In genomic region chr16:16559016-16559877, GRCm38 (mm10) we compare ENCODE assay signal across 7 mouse cellular contexts. TPM values are rescaled to one million over a fixed set of nuclear protein-coding genes. Genes with fewer than 3 reads are reported as not detected.
DNase-seq lines count a peak whose midpoint lies in the region; ATAC-seq and TF ChIP-seq lines count a peak whose summit lies in the region.

No protein-coding gene starts in this region.

- peaks cover 34% of the 10 kb centered on the region for H3K4me1 ChIP-seq in E14TG2a.4 (replicated peaks; ENCODE audit: low read depth, low read length)
- H3K4me1 ChIP-seq in forebrain, embryonic 11.5 days (replicated peaks; ENCODE audit: control insufficient read depth, insufficient read depth, low read length): peaks cover 2% of the 10 kb centered on the region; the same call in 1 of the 2 replicates
- H3K4me1 ChIP-seq in limb, embryonic 13.5 days: peaks cover 20% of the 10 kb centered on the region
- H3K4me1 ChIP-seq in stomach, embryonic 14.5 days (ENCODE audit: control insufficient read depth, insufficient read depth, low read length): no peaks in the 10 kb centered on the region

- DNase-seq in ES-CJ7 (ENCODE audit: low read depth, low spot score): peak; percentile 5
- no peak for DNase-seq in forebrain, embryonic 11.5 days (ENCODE audit: low spot score)
- DNase-seq in adrenal gland, adult 8-10 months: no peak

- WGBS in forebrain, embryonic 11.5 days: 12% methylated on average over 3 of the region's 3 CpGs
- 42% methylated on average over 3 of the region's 3 CpGs for WGBS in limb, embryonic 13.5 days
- WGBS in stomach, embryonic 14.5 days: 56% methylated on average over 3 of the region's 3 CpGs

- H3K9me3 ChIP-seq in E14TG2a.4 (ENCODE audit: low read length): no peaks in the 10 kb centered on the region
- no peaks in the 10 kb centered on the region for H3K9me3 ChIP-seq in forebrain, embryonic 11.5 days (ENCODE audit: control insufficient read depth, low read length)
- H3K9me3 ChIP-seq in limb, embryonic 13.5 days: no peaks in the 10 kb centered on the region
- H3K9me3 ChIP-seq in stomach, embryonic 14.5 days (ENCODE audit: control insufficient read depth, low read depth, low read length): no peaks in the 10 kb centered on the region

- H3K4me3 ChIP-seq in E14TG2a.4 (replicated peaks; ENCODE audit: low read length): peak overlapping the region; percentile 64
- peak overlapping the region; percentile 42 for H3K4me3 ChIP-seq in forebrain, embryonic 11.5 days (ENCODE audit: low read depth, low read length)
- H3K4me3 ChIP-seq in limb, embryonic 13.5 days: peak overlapping the region; percentile 39
- peak overlapping the region; percentile 15; the same call in 1 of the 2 replicates for H3K4me3 ChIP-seq in stomach, embryonic 14.5 days (ENCODE audit: low read depth, low read length)

- H3K27me3 ChIP-seq in E14TG2a.4 (ENCODE audit: insufficient read depth, low read length): no peaks in the 10 kb centered on the region
- H3K27me3 ChIP-seq in forebrain, embryonic 11.5 days (ENCODE audit: control insufficient read depth, insufficient read depth, low read length): no peaks in the 10 kb centered on the region
- H3K27me3 ChIP-seq in limb, embryonic 13.5 days: no peaks in the 10 kb centered on the region
- H3K27me3 ChIP-seq in stomach, embryonic 14.5 days (ENCODE audit: control insufficient read depth, insufficient read depth, low read length): no peaks in the 10 kb centered on the region

- peak; percentile 63 for ATAC-seq in forebrain, embryonic 11.5 days (replicated peaks; ENCODE audit: low FRiP score)
- ATAC-seq in limb, embryonic 13.5 days (ENCODE audit: low FRiP score, low read depth): peak; percentile 33; the same call in 1 of the 2 replicates
- no peak for ATAC-seq in stomach, embryonic 14.5 days (ENCODE audit: insufficient number of reproducible peaks, insufficient read depth, low FRiP score, low read depth)
- no peak for ATAC-seq in CD4-positive, CD25-positive, alpha-beta regulatory T cell, adult 4 months

- H3K36me3 ChIP-seq in E14TG2a.4 (ENCODE audit: insufficient read depth, low read length): no peaks in the 10 kb centered on the region
- H3K36me3 ChIP-seq in forebrain, embryonic 11.5 days (ENCODE audit: control insufficient read depth, insufficient read depth, low read length): no peaks in the 10 kb centered on the region
- no peaks in the 10 kb centered on the region for H3K36me3 ChIP-seq in limb, embryonic 13.5 days
- H3K36me3 ChIP-seq in stomach, embryonic 14.5 days (ENCODE audit: control insufficient read depth, insufficient read depth, low read length): no peaks in the 10 kb centered on the region

- TF ChIP-seq CTCF in E14TG2a.4 (conservative IDR thresholded peaks at IDR 0.05; ENCODE audit: low read length): no peak

- peak overlapping the region; percentile 96 for H3K27ac ChIP-seq in forebrain, embryonic 11.5 days (ENCODE audit: low read depth, low read length)
- H3K27ac ChIP-seq in limb, embryonic 13.5 days: peak overlapping the region; percentile 75
- peak overlapping the region; percentile 80 for H3K27ac ChIP-seq in stomach, embryonic 14.5 days (ENCODE audit: low read length)

- H3K4me2 ChIP-seq in forebrain, embryonic 11.5 days (ENCODE audit: low read depth, low read length, severe bottlenecking): peak overlapping the region; percentile 48
- H3K4me2 ChIP-seq in limb, embryonic 13.5 days (replicated peaks): peak overlapping the region; percentile 56
- peak overlapping the region; percentile 25 for H3K4me2 ChIP-seq in stomach, embryonic 14.5 days (replicated peaks; ENCODE audit: low read depth, low read length)

- peak overlapping the region; percentile 58 for H3K9ac ChIP-seq in forebrain, embryonic 11.5 days (ENCODE audit: low read length)
- H3K9ac ChIP-seq in limb, embryonic 13.5 days: no peak overlapping the region
- H3K9ac ChIP-seq in stomach, embryonic 14.5 days (replicated peaks; ENCODE audit: low read depth, low read length): no peak overlapping the region

RNA-seq across cellular contexts. Expression of gene Fgd4, which starts 41.1 kb away (rescaled TPM):
- 20.3 and 23.8 TPM in 2 replicates for polyA plus RNA-seq in forebrain, embryonic 11.5 days (2014; fragmentation: Nextera tagmentation; extraction: Ambion mirVana)
- 8.5 and 8.6 TPM in 2 replicates for polyA plus RNA-seq in limb, embryonic 13.5 days (2015; fragmentation: Nextera tagmentation; extraction: Ambion mirVana)
- 15.9 and 16.1 TPM in 2 replicates for polyA plus RNA-seq in stomach, embryonic 14.5 days (2014; fragmentation: Nextera tagmentation; extraction: Ambion mirVana)
- 10 to 100 TPM; 15.6 to 18.8 (median 16.9) TPM for total RNA-seq in adrenal gland, adult 8-10 months (2022)
- under 1 TPM in 1 of 2 experiments, not detected in 1; 0.15 TPM for polyA plus RNA-seq in CD4-positive, CD25-positive, alpha-beta regulatory T cell, adult 4 months (2017; shearing (Covaris generic))

Comparison
In these comparisons a context has a peak if more than half of its experiments do, and no peak if none do; other contexts are left out.
1. ATAC-seq: peak in forebrain, embryonic 11.5 days (single experiment) and limb, embryonic 13.5 days (single experiment); none in stomach, embryonic 14.5 days (single experiment) and CD4-positive, CD25-positive, alpha-beta regulatory T cell, adult 4 months (single experiment).
2. Peak in every context shown above with its lines, with median percentiles within 50 percentile points of each other: H3K4me3 ChIP-seq, H3K27ac ChIP-seq and H3K4me2 ChIP-seq.